Mouse (Mus musculus) intestine, embryonic 15.5 days (tissue): ENCODE results near the gene Phyhd1. TPM values are rescaled to one million over a fixed set of nuclear protein-coding genes. Genes with fewer than 3 reads are reported as not detected.
A peak's percentile ranks its signal among the peaks of the same experiment; 100 is the strongest.

Experiments
- ATAC-seq: fragments of 200-750 bp; cut with Nextera tagmentation; 2 replicates; pipeline ENCODE4 v1.8.0; 2017; ENCODE audit warnings: moderate TSS enrichment, moderate library complexity
- H3K27ac ChIP-seq: fragments of 300-500 bp; sonication (generic); 2 replicates; pipeline ENCODE4 v1.5.1; 2015; ENCODE audit warnings: mild to moderate bottlenecking, inconsistent platforms
- H3K27me3 ChIP-seq: fragments of 300-500 bp; sonication (generic); replicated peaks from 2 replicates; pipeline ENCODE4 v1.6.1; 2015; ENCODE audit warnings: inconsistent platforms
- H3K36me3 ChIP-seq: fragments of 300-500 bp; sonication (generic); 2 replicates; pipeline ENCODE4 v1.6.1; 2015; ENCODE audit warnings: inconsistent platforms
- H3K4me1 ChIP-seq: fragments of 300-500 bp; sonication (generic); replicated peaks from 2 replicates; pipeline ENCODE4 v1.6.1; 2015; ENCODE audit warnings: inconsistent platforms
- H3K4me2 ChIP-seq: fragments of 300-500 bp; sonication (generic); replicated peaks from 2 replicates; pipeline ENCODE4 v1.6.1; 2015; ENCODE audit warnings: mild to moderate bottlenecking, inconsistent platforms
- H3K4me3 ChIP-seq: fragments of 300-500 bp; sonication (generic); replicated peaks from 2 replicates; pipeline ENCODE4 v1.5.1; 2015; ENCODE audit warnings: inconsistent platforms
- H3K9ac ChIP-seq: fragments of 300-500 bp; sonication (generic); 2 replicates; pipeline ENCODE4 v1.6.1; 2015; ENCODE audit warnings: inconsistent platforms
- H3K9me3 ChIP-seq: fragments of 300-500 bp; sonication (generic); 2 replicates; pipeline ENCODE4 v1.6.1; 2016; ENCODE audit warnings: inconsistent platforms
- whole genome bisulfite sequencing: fragments of 180-500 bp; shearing (Covaris S2); methylation state at CpG from one replicate; pipeline ENCODE4 v1.1.7; 2015; 5-methylcytosine and 5-hydroxymethylcytosine counted together
- polyA plus RNA-seq: library from polyadenylated mRNA; unstranded; fragments of >200 nt; fragmentation: Nextera tagmentation; extraction: Ambion mirVana; gene quantifications from 2 replicates; pipeline ENCODE4 v1.2.1, GENCODE M21; 2015

The Phyhd1 gene
- polyA plus RNA-seq, 1 experiment from 2014 or later = 9.8 TPM

- Histone ChIP-seq H3K9me3 (no peaks in the 10 kb centered on the region), H3K36me3 (peaks cover 22% of the 10 kb centered on the region), H3K27me3 (no peaks in the 10 kb centered on the region), H3K9ac (no peak overlapping the region), H3K4me3 (no peak overlapping the region), H3K27ac (no peak overlapping the region), H3K4me2 (0 out of 2 replicates have a peak overlapping the region, but pooled peaks have one; percentile 9), H3K4me1 (peaks cover 10% of the 10 kb centered on the region; the same call in 1 of the 2 replicates)
- ATAC-seq = peak; percentile 28; the same call in 1 of the 2 replicates
- WGBS = 44% methylated on average over 7 of the region's 7 CpGs
Measured at GRCm38 (mm10) chr2:30244595-30245178, 21.3 kb upstream of the Phyhd1 start.

- no peak for ATAC-seq
- Histone ChIP-seq H3K27ac (no peak overlapping the region), H3K4me2 (no peak overlapping the region), H3K9ac (no peak overlapping the region), H3K9me3 (no peaks in the 10 kb centered on the region), H3K4me1 (peaks cover 16% of the 10 kb centered on the region), H3K36me3 (peaks cover 12% of the 10 kb centered on the region; the same call in 1 of the 2 replicates), H3K27me3 (no peaks in the 10 kb centered on the region), H3K4me3 (no peak overlapping the region)
- 89% methylated on average over 5 of the region's 5 CpGs for WGBS
Measured at GRCm38 (mm10) chr2:30247036-30247435, 19.0 kb upstream of the Phyhd1 start.

GRCm38 (mm10) chr2:30247681-30248080 lies 18.3 kb upstream of the Phyhd1 start:
- Histone ChIP-seq H3K4me1 (peaks cover 18% of the 10 kb centered on the region), H3K4me3 (no peak overlapping the region), H3K36me3 (peaks cover 11% of the 10 kb centered on the region; the same call in 1 of the 2 replicates), H3K9ac (no peak overlapping the region), H3K27me3 (no peaks in the 10 kb centered on the region), H3K4me2 (no peak overlapping the region), H3K9me3 (no peaks in the 10 kb centered on the region), H3K27ac (no peak overlapping the region)
- 71% methylated on average over 4 of the region's 4 CpGs for WGBS
- ATAC-seq = no peak

GRCm38 (mm10) chr2:30249182-30249581 lies 16.8 kb upstream of the Phyhd1 start:
- 89% methylated on average over 3 of the region's 3 CpGs for WGBS
- H3K4me3 ChIP-seq = no peak overlapping the region

GRCm38 (mm10) chr2:30250166-30251128 lies 15.6 kb upstream of the Phyhd1 start:
- Histone ChIP-seq H3K9ac (no peak overlapping the region), H3K4me2 (no peak overlapping the region), H3K36me3 (peaks cover 18% of the 10 kb centered on the region; the same call in 1 of the 2 replicates), H3K9me3 (no peaks in the 10 kb centered on the region), H3K4me3 (no peak overlapping the region), H3K27ac (no peak overlapping the region), H3K4me1 (peaks cover 16% of the 10 kb centered on the region), H3K27me3 (no peaks in the 10 kb centered on the region)
- ATAC-seq = no peak
- WGBS = 86% methylated on average over 10 of the region's 10 CpGs

More at GRCm38 (mm10) chr2:30249182-30249581, 16.8 kb upstream of the Phyhd1 start:
- no peak overlapping the region for H3K27ac ChIP-seq
- H3K9ac ChIP-seq = no peak overlapping the region
- ATAC-seq = no peak
- H3K9me3 ChIP-seq = no peaks in the 10 kb centered on the region
- peaks cover 20% of the 10 kb centered on the region for H3K4me1 ChIP-seq
- no peak overlapping the region for H3K4me2 ChIP-seq
- H3K36me3 ChIP-seq = peaks cover 11% of the 10 kb centered on the region; the same call in 1 of the 2 replicates
- H3K27me3 ChIP-seq = no peaks in the 10 kb centered on the region

GRCm38 (mm10) chr2:30251417-30252104 lies 14.4 kb upstream of the Phyhd1 start:
- peaks cover 16% of the 10 kb centered on the region for H3K4me1 ChIP-seq
- H3K27ac ChIP-seq = peak overlapping the region; percentile 83
- no peaks in the 10 kb centered on the region for H3K27me3 ChIP-seq
- 0 out of 2 replicates have a peak overlapping the region, but pooled peaks have one; percentile 2 for H3K9ac ChIP-seq
- peaks cover 29% of the 10 kb centered on the region for H3K36me3 ChIP-seq
- no peaks in the 10 kb centered on the region for H3K9me3 ChIP-seq
- peak; percentile 95 for ATAC-seq
- WGBS = 59% methylated on average over 5 of the region's 5 CpGs
- H3K4me3 ChIP-seq = no peak overlapping the region
- peak overlapping the region; percentile 34; the same call in 1 of the 2 replicates for H3K4me2 ChIP-seq

GRCm38 (mm10) chr2:30252521-30252920 lies 13.5 kb upstream of the Phyhd1 start:
- Histone ChIP-seq H3K9ac (no peak overlapping the region), H3K4me2 (no peak overlapping the region; the same call in 1 of the 2 replicates), H3K36me3 (peaks cover 36% of the 10 kb centered on the region), H3K9me3 (no peaks in the 10 kb centered on the region), H3K27ac (peak overlapping the region; percentile 83; the same call in 1 of the 2 replicates), H3K4me3 (no peak overlapping the region), H3K4me1 (peaks cover 16% of the 10 kb centered on the region), H3K27me3 (no peaks in the 10 kb centered on the region)
- 65% methylated on average over 3 of the region's 3 CpGs for WGBS
- no peak for ATAC-seq

GRCm38 (mm10) chr2:30253809-30254208 lies 12.2 kb upstream of the Phyhd1 start:
- no peak overlapping the region for H3K4me2 ChIP-seq
- H3K27ac ChIP-seq = no peak overlapping the region
- peaks cover 16% of the 10 kb centered on the region for H3K4me1 ChIP-seq
- no peaks in the 10 kb centered on the region for H3K9me3 ChIP-seq
- H3K36me3 ChIP-seq = peaks cover 31% of the 10 kb centered on the region
- ATAC-seq = no peak
- WGBS = 79% methylated on average over 5 of the region's 5 CpGs
- no peaks in the 10 kb centered on the region for H3K27me3 ChIP-seq
- H3K9ac ChIP-seq = no peak overlapping the region
- H3K4me3 ChIP-seq = no peak overlapping the region

GRCm38 (mm10) chr2:30255631-30256395 lies 10.2 kb upstream of the Phyhd1 start:
- WGBS = 96% methylated on average over 42 of the region's 42 CpGs
- Histone ChIP-seq H3K27ac (no peak overlapping the region), H3K36me3 (peaks cover 33% of the 10 kb centered on the region), H3K27me3 (no peaks in the 10 kb centered on the region), H3K4me2 (no peak overlapping the region), H3K9me3 (no peaks in the 10 kb centered on the region), H3K4me1 (peaks cover 16% of the 10 kb centered on the region), H3K9ac (no peak overlapping the region), H3K4me3 (no peak overlapping the region)
- no peak for ATAC-seq

- Histone ChIP-seq H3K27me3 (no peaks in the 10 kb centered on the region), H3K4me3 (no peak overlapping the region), H3K4me1 (peaks cover 11% of the 10 kb centered on the region), H3K9me3 (no peaks in the 10 kb centered on the region), H3K27ac (no peak overlapping the region), H3K36me3 (peaks cover 34% of the 10 kb centered on the region), H3K9ac (no peak overlapping the region), H3K4me2 (no peak overlapping the region)
- 96% methylated on average over 30 of the region's 30 CpGs for WGBS
- ATAC-seq = no peak
Measured at GRCm38 (mm10) chr2:30256616-30257350, 9.2 kb upstream of the Phyhd1 start.
